Mouse (Mus musculus): Measurements from ENCODE around the gene Mbnl2. TPM values are rescaled to one million over a fixed set of nuclear protein-coding genes. Genes with fewer than 3 reads are reported as not detected.

The Mbnl2 gene
- polyA plus RNA-seq, 1 experiment from 2014 or later = 35.1 TPM

- H3K4me3 ChIP-seq = no peak overlapping the region
- H3K4me1 ChIP-seq = no peaks in the 10 kb centered on the region
- no peaks in the 10 kb centered on the region for H3K36me3 ChIP-seq
- no peak for ATAC-seq (ENCODE audit: low FRiP score, low read depth)
- no peak overlapping the region for H3K4me2 ChIP-seq (replicated peaks)
- H3K27me3 ChIP-seq (replicated peaks) = no peaks in the 10 kb centered on the region
- H3K9ac ChIP-seq = no peak overlapping the region
- no peak overlapping the region for H3K27ac ChIP-seq
- WGBS = 95% methylated on average over 19 of the region's 19 CpGs
- H3K9me3 ChIP-seq = no peaks in the 10 kb centered on the region
Measured at GRCm38 (mm10) chr14:120324883-120325480, 49.5 kb downstream of the Mbnl2 start.

- Histone ChIP-seq H3K9ac (no peak overlapping the region), H3K36me3 (no peaks in the 10 kb centered on the region), H3K4me1 (no peaks in the 10 kb centered on the region), H3K27me3 (replicated peaks) (no peaks in the 10 kb centered on the region), H3K9me3 (no peaks in the 10 kb centered on the region), H3K27ac (no peak overlapping the region), H3K4me2 (replicated peaks) (no peak overlapping the region), H3K4me3 (no peak overlapping the region)
- ATAC-seq (ENCODE audit: low FRiP score, low read depth) = no peak
- WGBS = 93% methylated on average over 5 of the region's 5 CpGs
Measured at GRCm38 (mm10) chr14:120325673-120326072, 50.2 kb downstream of the Mbnl2 start.

- Histone ChIP-seq H3K36me3 (no peaks in the 10 kb centered on the region), H3K27me3 (replicated peaks) (no peaks in the 10 kb centered on the region), H3K27ac (no peak overlapping the region), H3K4me2 (replicated peaks) (no peak overlapping the region), H3K4me3 (no peak overlapping the region), H3K9ac (no peak overlapping the region), H3K9me3 (no peaks in the 10 kb centered on the region), H3K4me1 (0 out of 2 replicates have a peak, but pooled peaks cover 2% of the 10 kb centered on the region)
- ATAC-seq (ENCODE audit: low FRiP score, low read depth) = no peak
- 75% methylated on average over 12 of the region's 12 CpGs for WGBS
Measured at GRCm38 (mm10) chr14:120330454-120330853, 55.0 kb downstream of the Mbnl2 start.

DNA sequence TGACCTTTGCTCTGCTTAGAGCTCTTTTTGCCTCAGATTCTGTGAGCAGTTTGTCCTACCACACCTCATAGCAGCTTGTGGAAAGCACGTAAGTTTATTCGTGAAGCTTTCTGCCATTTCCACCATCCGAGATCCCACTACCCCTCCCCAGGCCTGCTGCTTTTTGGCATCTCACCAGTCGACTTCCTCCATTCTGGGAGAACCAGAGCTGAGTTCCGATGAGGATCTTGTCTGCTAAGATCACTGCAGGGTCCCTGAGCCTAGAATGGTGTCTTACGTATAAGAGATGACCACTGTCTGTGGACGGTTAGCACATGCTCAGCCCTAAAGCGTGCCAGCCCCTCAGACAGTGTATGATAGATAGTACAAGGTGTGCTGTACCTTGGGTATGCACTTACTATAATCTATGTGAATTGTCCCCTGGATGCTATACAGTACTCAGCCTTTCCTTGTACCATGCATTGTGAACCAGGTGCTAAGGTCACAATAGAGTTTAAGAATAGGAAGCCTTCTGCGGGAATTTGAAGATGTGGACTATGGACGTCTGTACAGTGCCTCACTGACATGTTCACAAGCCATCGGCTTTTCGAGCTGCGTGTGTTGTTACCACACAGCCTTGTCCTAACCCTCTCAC lies 55.5 kb downstream of the Mbnl2 start:
- no peak overlapping the region for H3K27ac ChIP-seq
- no peak for ATAC-seq (ENCODE audit: low FRiP score, low read depth)
- no peak overlapping the region for H3K9ac ChIP-seq
- WGBS = 89% methylated on average over 13 of the region's 13 CpGs
- no peaks in the 10 kb centered on the region for H3K27me3 ChIP-seq (replicated peaks)
- no peak overlapping the region for H3K4me3 ChIP-seq
- H3K4me2 ChIP-seq (replicated peaks) = no peak overlapping the region
- H3K4me1 ChIP-seq = 0 out of 2 replicates have a peak, but pooled peaks cover 3% of the 10 kb centered on the region
- no peaks in the 10 kb centered on the region for H3K9me3 ChIP-seq
- H3K36me3 ChIP-seq = no peaks in the 10 kb centered on the region

DNA sequence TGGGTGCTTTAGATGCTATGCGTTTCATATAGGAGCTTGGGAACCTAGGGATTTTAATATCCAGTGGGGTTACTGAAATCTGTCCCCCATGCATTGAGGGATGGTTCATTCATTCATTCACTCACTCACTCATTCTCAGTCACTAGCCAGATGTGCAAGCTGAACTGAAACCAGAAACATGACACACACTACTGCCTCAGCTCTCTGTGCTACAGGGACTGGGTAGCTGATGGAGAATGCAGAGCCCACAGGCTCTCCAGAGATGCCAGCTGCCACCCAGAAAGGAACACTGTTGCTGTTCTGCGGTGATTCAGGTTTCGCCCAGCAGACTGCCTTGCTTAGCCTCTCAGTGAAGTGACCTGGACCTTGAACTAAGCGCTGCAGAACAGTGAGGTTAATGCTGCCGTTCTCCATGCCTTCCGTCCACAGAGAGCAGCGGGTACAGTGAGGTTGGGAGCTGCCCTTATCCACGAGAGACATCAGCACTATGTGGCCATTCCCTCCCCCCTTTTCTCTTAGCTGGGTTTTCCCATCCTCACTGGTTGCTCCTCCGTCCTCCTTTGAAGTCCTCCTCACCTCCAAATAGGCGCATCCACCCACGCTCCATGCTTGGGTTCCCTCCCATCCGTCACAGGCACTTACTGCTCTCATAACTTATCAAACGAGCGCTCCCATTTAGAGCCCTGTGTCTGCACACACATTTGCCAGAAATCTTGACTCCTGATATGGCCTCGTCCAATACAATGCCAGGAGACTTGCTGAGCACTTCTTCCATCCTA lies 58.2 kb downstream of the Mbnl2 start:
- no peak overlapping the region for H3K4me2 ChIP-seq (replicated peaks)

DNA sequence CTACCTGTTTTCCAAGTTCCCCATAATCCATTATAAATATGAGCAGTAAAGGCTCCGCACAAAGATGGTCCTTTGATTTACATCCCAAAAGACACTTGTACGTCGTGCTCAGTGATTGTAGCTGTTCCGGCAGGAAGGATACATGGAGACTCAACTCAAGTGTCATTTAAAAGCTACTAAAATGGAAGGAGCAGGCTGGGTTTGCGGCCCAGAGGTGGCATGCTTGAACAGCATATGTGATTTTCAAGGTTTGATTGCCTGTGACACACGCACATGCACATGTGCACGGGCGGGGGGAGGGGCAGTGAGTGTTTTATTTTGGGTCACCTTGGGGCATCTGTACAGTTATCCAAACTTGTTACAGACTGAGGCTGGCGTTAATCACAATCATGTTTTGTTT lies 59.9 kb downstream of the Mbnl2 start:
- H3K9ac ChIP-seq = no peak overlapping the region
- H3K4me1 ChIP-seq = peaks cover 14% of the 10 kb centered on the region
- no peaks in the 10 kb centered on the region for H3K36me3 ChIP-seq
- no peak overlapping the region for H3K27ac ChIP-seq
- ATAC-seq (ENCODE audit: low FRiP score, low read depth) = no peak
- no peak overlapping the region for H3K4me3 ChIP-seq
- H3K4me2 ChIP-seq (replicated peaks) = no peak overlapping the region
- H3K27me3 ChIP-seq (replicated peaks) = no peaks in the 10 kb centered on the region
- H3K9me3 ChIP-seq = no peaks in the 10 kb centered on the region
- 85% methylated on average over 9 of the region's 9 CpGs for WGBS

More for the DNA sequence above, 58.2 kb downstream of the Mbnl2 start:
- no peaks in the 10 kb centered on the region for H3K27me3 ChIP-seq (replicated peaks)
- H3K9ac ChIP-seq = no peak overlapping the region
- ATAC-seq (ENCODE audit: low FRiP score, low read depth) = no peak
- peaks cover 14% of the 10 kb centered on the region for H3K4me1 ChIP-seq
- H3K9me3 ChIP-seq = no peaks in the 10 kb centered on the region
- no peaks in the 10 kb centered on the region for H3K36me3 ChIP-seq
- WGBS = 84% methylated on average over 15 of the region's 15 CpGs
- no peak overlapping the region for H3K4me3 ChIP-seq
- no peak overlapping the region for H3K27ac ChIP-seq

DNA sequence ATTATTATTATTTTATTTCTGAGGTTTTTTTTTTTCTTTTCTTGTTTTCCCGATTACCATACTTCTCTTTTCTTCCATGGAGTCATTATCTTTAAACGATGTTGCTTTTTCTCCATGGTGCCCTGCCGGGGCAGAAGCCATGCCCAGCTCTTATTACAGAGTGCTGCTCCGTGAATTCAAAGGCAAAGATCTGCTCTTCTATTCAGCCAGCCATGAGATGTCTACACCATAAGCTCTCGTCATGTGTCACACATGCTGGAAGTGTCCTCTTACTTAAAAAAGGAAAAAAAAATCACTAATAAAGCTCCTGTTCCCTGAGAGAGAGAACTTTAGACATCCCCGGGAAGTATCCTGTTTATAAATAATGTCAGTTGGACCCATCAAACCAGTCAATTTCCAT lies 60.4 kb downstream of the Mbnl2 start:
- Histone ChIP-seq H3K36me3 (no peaks in the 10 kb centered on the region), H3K4me1 (peaks cover 14% of the 10 kb centered on the region), H3K27me3 (replicated peaks) (no peaks in the 10 kb centered on the region), H3K9ac (no peak overlapping the region), H3K4me3 (no peak overlapping the region), H3K27ac (no peak overlapping the region), H3K4me2 (replicated peaks) (no peak overlapping the region), H3K9me3 (no peaks in the 10 kb centered on the region)
- no peak for ATAC-seq (ENCODE audit: low FRiP score, low read depth)
- WGBS = 67% methylated on average over 6 of the region's 6 CpGs

DNA sequence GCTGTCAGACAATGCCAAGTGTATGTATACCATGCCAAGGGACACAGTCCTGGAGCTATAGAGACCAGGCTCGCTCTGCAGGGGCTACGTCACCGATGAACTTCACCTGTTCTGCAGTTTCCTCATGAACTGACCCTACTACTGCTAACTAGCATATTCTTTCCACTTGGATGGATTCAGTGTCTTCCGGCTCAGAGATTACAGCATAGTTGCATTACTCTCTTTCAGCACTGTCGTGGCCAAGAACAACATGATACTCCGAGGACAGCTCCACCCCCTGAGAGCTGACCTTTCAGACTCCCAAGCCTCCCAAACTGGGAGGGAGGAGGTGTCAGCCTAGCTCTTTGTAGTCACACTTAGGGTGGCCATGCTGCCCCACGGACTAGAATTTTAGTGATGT lies 60.9 kb downstream of the Mbnl2 start:
- no peaks in the 10 kb centered on the region for H3K27me3 ChIP-seq (replicated peaks)
- no peak overlapping the region for H3K4me2 ChIP-seq (replicated peaks)
- WGBS = 41% methylated on average over 7 of the region's 7 CpGs
- no peaks in the 10 kb centered on the region for H3K36me3 ChIP-seq
- H3K9ac ChIP-seq = no peak overlapping the region
- H3K4me1 ChIP-seq = peaks cover 14% of the 10 kb centered on the region
- H3K27ac ChIP-seq = no peak overlapping the region
- no peak for ATAC-seq (ENCODE audit: low FRiP score, low read depth)
- H3K9me3 ChIP-seq = no peaks in the 10 kb centered on the region
- H3K4me3 ChIP-seq = no peak overlapping the region

DNA sequence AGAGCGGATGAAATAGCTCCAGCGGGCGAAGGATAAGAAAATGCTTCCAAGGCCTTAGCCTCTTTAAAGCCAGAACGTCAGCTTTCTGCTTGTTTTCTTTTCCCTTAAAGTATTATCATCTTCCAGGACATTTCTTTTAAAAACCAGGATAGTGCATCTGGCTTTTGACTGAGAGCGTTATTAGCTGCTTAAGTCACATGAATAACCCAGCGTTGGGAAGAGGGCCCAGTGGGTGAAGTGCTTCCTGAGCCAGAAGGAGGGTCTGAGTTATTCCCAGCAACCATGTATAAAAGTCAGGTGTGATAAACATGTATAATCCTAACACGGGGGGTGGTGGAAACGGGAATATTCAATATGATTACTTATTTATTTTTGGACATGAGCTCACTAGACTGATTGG lies 61.4 kb downstream of the Mbnl2 start:
- no peaks in the 10 kb centered on the region for H3K27me3 ChIP-seq (replicated peaks)
- H3K36me3 ChIP-seq = no peaks in the 10 kb centered on the region
- 85% methylated on average over 8 of the region's 8 CpGs for WGBS
- H3K9ac ChIP-seq = no peak overlapping the region
- H3K4me2 ChIP-seq (replicated peaks) = no peak overlapping the region
- H3K9me3 ChIP-seq = no peaks in the 10 kb centered on the region
- H3K4me3 ChIP-seq = no peak overlapping the region
- H3K4me1 ChIP-seq = peaks cover 14% of the 10 kb centered on the region
- no peak for ATAC-seq (ENCODE audit: low FRiP score, low read depth)
- H3K27ac ChIP-seq = no peak overlapping the region

- Histone ChIP-seq H3K9ac (no peak overlapping the region), H3K36me3 (no peaks in the 10 kb centered on the region), H3K4me2 (replicated peaks) (no peak overlapping the region), H3K27me3 (replicated peaks) (no peaks in the 10 kb centered on the region), H3K4me1 (peaks cover 14% of the 10 kb centered on the region), H3K9me3 (no peaks in the 10 kb centered on the region), H3K27ac (no peak overlapping the region), H3K4me3 (no peak overlapping the region)
- 31% methylated on average over 7 of the region's 7 CpGs for WGBS
- 0 out of 2 replicates have a peak, but pooled peaks have one; percentile 25 for ATAC-seq (ENCODE audit: low FRiP score, low read depth)
Measured at GRCm38 (mm10) chr14:120337731-120338462, 62.4 kb downstream of the Mbnl2 start.

DNA sequence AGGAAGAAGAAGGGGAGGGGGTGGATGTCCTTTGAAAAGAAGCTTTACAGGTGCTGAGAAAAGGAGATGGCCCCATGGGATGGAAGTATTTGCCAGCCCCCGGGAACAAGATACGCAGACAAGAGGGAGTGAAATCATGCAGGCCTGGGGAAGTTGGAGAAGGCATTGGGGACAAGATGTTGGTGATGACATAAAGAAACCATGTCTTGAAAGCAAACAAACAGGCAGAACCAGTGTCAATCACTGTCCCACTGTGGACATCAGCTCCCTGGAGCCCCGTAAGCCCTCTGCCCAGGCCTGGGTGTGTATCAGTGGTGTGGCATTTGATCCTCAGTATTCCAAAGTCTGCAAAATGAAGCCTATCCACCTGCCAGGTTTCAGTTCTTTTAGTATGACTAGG lies 63.2 kb downstream of the Mbnl2 start:
- H3K4me3 ChIP-seq = no peak overlapping the region
- H3K36me3 ChIP-seq = no peaks in the 10 kb centered on the region
- no peak overlapping the region for H3K27ac ChIP-seq
- H3K9me3 ChIP-seq = no peaks in the 10 kb centered on the region
- ATAC-seq (ENCODE audit: low FRiP score, low read depth) = no peak
- H3K4me1 ChIP-seq = peaks cover 14% of the 10 kb centered on the region
- H3K9ac ChIP-seq = no peak overlapping the region
- H3K4me2 ChIP-seq (replicated peaks) = no peak overlapping the region
- no peaks in the 10 kb centered on the region for H3K27me3 ChIP-seq (replicated peaks)
- 77% methylated on average over 3 of the region's 3 CpGs for WGBS

DNA sequence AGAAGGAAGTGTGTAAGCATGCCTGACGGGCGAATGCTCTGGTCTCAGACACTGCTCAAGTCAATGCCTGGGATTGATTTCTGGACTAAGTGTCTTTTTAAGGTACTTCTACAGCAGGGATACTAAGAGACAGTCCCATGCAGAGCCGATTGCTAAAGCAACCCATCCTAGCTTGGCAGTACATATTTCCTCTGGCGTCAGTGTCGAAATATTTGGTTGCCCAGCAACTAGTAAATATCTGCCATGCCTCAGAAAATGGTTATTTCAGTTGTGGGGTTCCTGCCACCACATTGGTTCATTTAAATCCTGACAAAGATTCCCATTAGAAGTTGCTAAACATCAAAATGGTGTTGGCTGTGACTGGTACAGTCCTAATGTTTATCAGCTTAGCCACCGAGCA lies 66.4 kb downstream of the Mbnl2 start:
- Histone ChIP-seq H3K4me3 (no peak overlapping the region), H3K9me3 (0 out of 2 replicates have a peak, but pooled peaks cover 3% of the 10 kb centered on the region), H3K4me1 (peaks cover 11% of the 10 kb centered on the region), H3K27me3 (replicated peaks) (no peaks in the 10 kb centered on the region), H3K36me3 (no peaks in the 10 kb centered on the region), H3K9ac (no peak overlapping the region), H3K27ac (no peak overlapping the region), H3K4me2 (replicated peaks) (no peak overlapping the region)
- 90% methylated on average over 6 of the region's 6 CpGs for WGBS
- no peak for ATAC-seq (ENCODE audit: low FRiP score, low read depth)
